Mouse (Mus musculus): ENCODE measurements around the gene Mcf2l.

GRCm38 (mm10) chr8:12955362-12955879, 81.8 kb downstream of the Mcf2l start:
- no peak for TF ChIP-seq CTCF (IDR thresholded peaks at IDR 0.05; ENCODE audit: low read depth, low read length)
- no peak for TF ChIP-seq POLR2AphosphoS5 (IDR thresholded peaks at IDR 0.05; ENCODE audit: insufficient replicate concordance, low read depth, low read length)
- TF ChIP-seq GATA1 (IDR thresholded peaks at IDR 0.05; ENCODE audit: borderline replicate concordance, low read length) = no peak
- no peak for TF ChIP-seq TAL1 (conservative IDR thresholded peaks at IDR 0.05; ENCODE audit: low read depth, low read length)

Data from G1E (cell line).